Mouse (Mus musculus): ENCODE data around the gene Cib2. TPM values are rescaled to one million over a fixed set of nuclear protein-coding genes. Genes with fewer than 3 reads are reported as not detected.

Cib2 gene
- polyA plus RNA-seq, 2 experiments from 2014 or later: 1.6 TPM; not detected in 1

Other genes starting within 250 kb of the Cib2 start
- under 1 TPM in 1 of 2 experiments, not detected in 1; 0.62 TPM for gene Dmxl2, start 58.6 kb downstream of the Cib2 start, polyA plus RNA-seq (2017; shearing (Covaris generic))
- gene Sh2d7, start 21.2 kb downstream of the Cib2 start, polyA plus RNA-seq (2017; shearing (Covaris generic)): not detected
- 100 to 1,000 TPM; 118 TPM for gene Idh3a, start 26.1 kb upstream of the Cib2 start, polyA plus RNA-seq (2017; shearing (Covaris generic))
- 10 to 100 TPM; 41.1 to 75.2 TPM for gene Acsbg1, start 101.7 kb upstream of the Cib2 start, polyA plus RNA-seq (2017; shearing (Covaris generic))
- gene Dnaja4, start 138.7 kb upstream of the Cib2 start, polyA plus RNA-seq (2017; shearing (Covaris generic)): 1 to 10 TPM; 2.9 to 4.0 TPM
- gene Wdr61, start 174.3 kb upstream of the Cib2 start, polyA plus RNA-seq (2017; shearing (Covaris generic)): 100 to 1,000 TPM; 127 to 147 TPM
- gene Crabp1, start 204.5 kb upstream of the Cib2 start, polyA plus RNA-seq (2017; shearing (Covaris generic)): not detected

Data from CD4-positive, CD25-positive, alpha-beta regulatory T cell, adult 4 months (primary cell).